Mouse (Mus musculus) liver, postnatal 0 days (tissue): ENCODE data around the gene Golim4. TPM values are rescaled to one million over a fixed set of nuclear protein-coding genes. Genes with fewer than 3 reads are reported as not detected.
"Not testable (repeated sequence)": the region's sequence is repeated elsewhere in the genome, so short reads cannot be mapped to it uniquely, and the experiment has no call there.

Source experiments
- ATAC-seq: fragments of 200-750 bp; cut with Nextera tagmentation; 2 replicates; pipeline ENCODE4 v1.8.0; 2017; ENCODE audit warnings: mild to moderate bottlenecking, moderate library complexity
- DNase-seq: peaks from one replicate; pipeline ENCODE4 v3.0.0-alpha.2; 2016
- H3K27ac ChIP-seq: fragments of 300-500 bp; sonication (generic); 2 replicates; pipeline ENCODE4 v1.5.1; 2014; ENCODE audit warnings: antibody characterized with exemption, moderate library complexity, mild to moderate bottlenecking, low read depth
- H3K27me3 ChIP-seq: fragments of 300-500 bp; sonication (generic); 2 replicates; pipeline ENCODE4 v1.6.1; 2014; ENCODE audit warnings: low read length, control low read depth, mixed read lengths; ENCODE audit not compliant: insufficient read depth
- H3K36me3 ChIP-seq: fragments of 300-500 bp; sonication (generic); replicated peaks from 2 replicates; pipeline ENCODE4 v1.6.1; 2014; ENCODE audit warnings: mild to moderate bottlenecking, control low read depth, low read length, moderate library complexity, mixed read lengths; ENCODE audit not compliant: insufficient read depth
- H3K4me1 ChIP-seq: fragments of 300-500 bp; sonication (generic); 2 replicates; pipeline ENCODE4 v1.6.1; 2014; ENCODE audit warnings: antibody characterized with exemption, mild to moderate bottlenecking, control low read depth; ENCODE audit not compliant: insufficient read depth
- H3K4me2 ChIP-seq: fragments of 300-500 bp; sonication (generic); 2 replicates; pipeline ENCODE4 v1.6.1; 2014; ENCODE audit warnings: low read depth, mild to moderate bottlenecking, low read length, moderate library complexity, mixed read lengths
- H3K4me3 ChIP-seq: fragments of 300-500 bp; sonication (generic); 2 replicates; pipeline ENCODE4 v1.5.1; 2014; ENCODE audit warnings: low read depth, low read length
- H3K9ac ChIP-seq: fragments of 300-500 bp; sonication (generic); replicated peaks from 2 replicates; pipeline ENCODE4 v1.6.1; 2014; ENCODE audit warnings: mild to moderate bottlenecking, moderate library complexity
- H3K9me3 ChIP-seq: fragments of 300-500 bp; sonication (generic); 2 replicates; pipeline ENCODE4 v1.6.1; 2016; ENCODE audit warnings: mild to moderate bottlenecking, control low read depth, low read length, mixed read lengths
- CTCF ChIP-seq: sonication (generic); IDR thresholded peaks from 2 replicates; pipeline ENCODE4 v1.5.1; 2016; ENCODE audit warnings: antibody characterized with exemption, low read depth
- EP300 ChIP-seq: IDR thresholded peaks from 2 replicates; pipeline ENCODE4 v1.6.1; 2016; ENCODE audit warnings: antibody characterized with exemption, low read depth, mild to moderate bottlenecking
- WGBS: fragments of 180-500 bp; shearing (Covaris S2); extraction: QIAGEN DNeasy Blood & Tissue Kit; methylation state at CpG from one replicate; pipeline ENCODE4 v1.1.7; 2014; ENCODE audit not compliant: insufficient replicate concordance; 5-methylcytosine and 5-hydroxymethylcytosine counted together
- polyA plus RNA-seq: library from polyadenylated mRNA; unstranded; fragments of >200 nt; fragmentation: Nextera tagmentation; extraction: Ambion mirVana; gene quantifications from 2 replicates; pipeline ENCODE4 v1.2.1, GENCODE M21; 2015

Golim4 gene
- polyA plus RNA-seq, 1 experiment from 2014 or later: 29.1 TPM

- peaks cover 16% of the 10 kb centered on the region for H3K4me1 ChIP-seq
- DNase-seq, H3K4me2 ChIP-seq, H3K9me3 ChIP-seq, H3K9ac ChIP-seq, H3K4me3 ChIP-seq, H3K36me3 ChIP-seq, H3K27me3 ChIP-seq: not testable (repeated sequence)
- TF ChIP-seq EP300: peak; percentile 94
- H3K27ac ChIP-seq: peak overlapping the region; percentile 70
- 64% methylated on average over 2 of the region's 2 CpGs for WGBS
- peak; percentile 94 for ATAC-seq
These were observed 6.3 kb upstream of the Golim4 start for GRCm38 (mm10) chr3:75962784-75963772.

GRCm38 (mm10) chr3:75955661-75956491 is 873 bp downstream of the Golim4 start:
- no peak for TF ChIP-seq CTCF
- TF ChIP-seq EP300: no peak
- Histone ChIP-seq H3K4me2 (peak overlapping the region; percentile 88), H3K9me3 (no peaks in the 10 kb centered on the region), H3K27ac (peak overlapping the region; percentile 95), H3K27me3 (no peaks in the 10 kb centered on the region), H3K36me3 (no peaks in the 10 kb centered on the region), H3K9ac (peak overlapping the region; percentile 90), H3K4me3 (peak overlapping the region; percentile 69), H3K4me1 (peaks cover 32% of the 10 kb centered on the region)
- ATAC-seq (peak; percentile 22), DNase-seq (no peak)
- WGBS: 2% methylated on average over 45 of the region's 47 CpGs

GRCm38 (mm10) chr3:75954185-75954584 is 2.6 kb downstream of the Golim4 start:
- DNase-seq: peak; percentile 45
- TF ChIP-seq CTCF (no peak), EP300 (peak; percentile 58; the same call in 1 of the 2 replicates)
- H3K4me2 ChIP-seq: peak overlapping the region; percentile 88
- ATAC-seq: peak; percentile 11
- H3K9me3 ChIP-seq: no peaks in the 10 kb centered on the region
- peaks cover 43% of the 10 kb centered on the region for H3K4me1 ChIP-seq
- H3K27me3 ChIP-seq: no peaks in the 10 kb centered on the region
- H3K9ac ChIP-seq: peak overlapping the region; percentile 90
- peak overlapping the region; percentile 95 for H3K27ac ChIP-seq
- whole genome bisulfite sequencing: 50% methylated on average over 3 of the region's 3 CpGs
- peak overlapping the region; percentile 69 for H3K4me3 ChIP-seq
- no peaks in the 10 kb centered on the region for H3K36me3 ChIP-seq

- Histone ChIP-seq H3K36me3 (no peaks in the 10 kb centered on the region), H3K4me2 (peak overlapping the region; percentile 88), H3K4me3 (0 out of 2 replicates have a peak overlapping the region, but pooled peaks have one; percentile 6), H3K9me3 (no peaks in the 10 kb centered on the region), H3K4me1 (peaks cover 50% of the 10 kb centered on the region), H3K27ac (peak overlapping the region; percentile 53), H3K9ac (no peak overlapping the region), H3K27me3 (no peaks in the 10 kb centered on the region)
- no peak for ATAC-seq
- DNase-seq: no peak
- TF ChIP-seq EP300: no peak
- no peak for TF ChIP-seq CTCF
- WGBS: 31% methylated on average over 5 of the region's 5 CpGs
These were observed 4.3 kb downstream of the Golim4 start for GRCm38 (mm10) chr3:75952328-75953060.

GRCm38 (mm10) chr3:75950897-75951296 is 5.9 kb downstream of the Golim4 start:
- H3K4me3 ChIP-seq: no peak overlapping the region
- H3K4me2 ChIP-seq: peak overlapping the region; percentile 39
- H3K4me1 ChIP-seq: peaks cover 45% of the 10 kb centered on the region
- no peak overlapping the region for H3K9ac ChIP-seq
- 52% methylated on average over 6 of the region's 6 CpGs for WGBS
- H3K9me3 ChIP-seq: no peaks in the 10 kb centered on the region
- H3K27ac ChIP-seq: no peak overlapping the region
- H3K27me3 ChIP-seq: no peaks in the 10 kb centered on the region
- TF ChIP-seq EP300: no peak
- TF ChIP-seq CTCF: no peak
- ATAC-seq: no peak
- DNase-seq: no peak
- peaks cover 2% of the 10 kb centered on the region for H3K36me3 ChIP-seq
